Mouse (Mus musculus): ENCODE results near the gene Aspa. TPM values are rescaled to one million over a fixed set of nuclear protein-coding genes. Genes with fewer than 3 reads are reported as not detected.
A peak's percentile ranks its signal among the peaks of the same experiment; 100 is the strongest.
"Not testable (repeated sequence)": the region's sequence is repeated elsewhere in the genome, so short reads cannot be mapped to it uniquely, and the experiment has no call there.

Gene Aspa
- polyA plus RNA-seq, 1 experiment from 2014 or later, result 0.50 TPM

- WGBS, result 65% methylated on average over 9 of the region's 9 CpGs
- DNase-seq (peak; percentile 11), ATAC-seq (ENCODE audit: insufficient read depth) (no peak)
- H3K4me3 ChIP-seq (ENCODE audit: low read depth, low read length), result no peak overlapping the region
- no peak overlapping the region for H3K9ac ChIP-seq
- H3K36me3 ChIP-seq (ENCODE audit: insufficient read depth), result no peaks in the 10 kb centered on the region
- no peak overlapping the region for H3K27ac ChIP-seq (ENCODE audit: low read depth)
- H3K9me3 ChIP-seq (ENCODE audit: low read depth, low read length), result no peaks in the 10 kb centered on the region
- no peak overlapping the region for H3K4me2 ChIP-seq
- H3K4me1 ChIP-seq (ENCODE audit: insufficient read depth), result no peaks in the 10 kb centered on the region
- no peaks in the 10 kb centered on the region for H3K27me3 ChIP-seq (ENCODE audit: insufficient read depth, low read length)
- TF ChIP-seq CTCF (IDR thresholded peaks at IDR 0.05; ENCODE audit: low read depth), result no peak
Observed at GRCm38 (mm10) chr11:73323906-73324830, 5.2 kb downstream of the Aspa start.

- H3K9me3 ChIP-seq (ENCODE audit: low read depth, low read length); DNase-seq: not testable (repeated sequence)
Observed at GRCm38 (mm10) chr11:73321064-73321463, 8.3 kb downstream of the Aspa start.

GRCm38 (mm10) chr11:73318581-73318980 lies 10.8 kb downstream of the Aspa start:
- ATAC-seq (ENCODE audit: insufficient read depth); H3K4me1 ChIP-seq (ENCODE audit: insufficient read depth); DNase-seq; H3K4me3 ChIP-seq (ENCODE audit: low read depth, low read length); H3K9ac ChIP-seq; H3K9me3 ChIP-seq (ENCODE audit: low read depth, low read length); H3K27ac ChIP-seq (ENCODE audit: low read depth); H3K36me3 ChIP-seq (ENCODE audit: insufficient read depth); H3K27me3 ChIP-seq (ENCODE audit: insufficient read depth, low read length); H3K4me2 ChIP-seq: not testable (repeated sequence)
- WGBS, result 67% methylated on average over 2 of the region's 2 CpGs

More at GRCm38 (mm10) chr11:73321064-73321463, 8.3 kb downstream of the Aspa start:
- 87% methylated on average over 13 of the region's 13 CpGs for WGBS
- H3K4me1 ChIP-seq (ENCODE audit: insufficient read depth); H3K36me3 ChIP-seq (ENCODE audit: insufficient read depth); H3K27ac ChIP-seq (ENCODE audit: low read depth); H3K4me2 ChIP-seq; H3K27me3 ChIP-seq (ENCODE audit: insufficient read depth, low read length); H3K4me3 ChIP-seq (ENCODE audit: low read depth, low read length); ATAC-seq (ENCODE audit: insufficient read depth); H3K9ac ChIP-seq: not testable (repeated sequence)

GRCm38 (mm10) chr11:73315961-73316360 lies 13.4 kb downstream of the Aspa start:
- Histone ChIP-seq H3K9ac (no peak overlapping the region), H3K4me2 (no peak overlapping the region), H3K9me3 (ENCODE audit: low read depth, low read length) (no peaks in the 10 kb centered on the region), H3K4me3 (ENCODE audit: low read depth, low read length) (no peak overlapping the region), H3K4me1 (ENCODE audit: insufficient read depth) (no peaks in the 10 kb centered on the region), H3K27ac (ENCODE audit: low read depth) (no peak overlapping the region), H3K36me3 (ENCODE audit: insufficient read depth) (no peaks in the 10 kb centered on the region), H3K27me3 (ENCODE audit: insufficient read depth, low read length) (no peaks in the 10 kb centered on the region)
- DNase-seq, result no peak
- TF ChIP-seq CTCF (IDR thresholded peaks at IDR 0.05; ENCODE audit: low read depth), result no peak
- WGBS, result 38% methylated on average over 3 of the region's 3 CpGs
- ATAC-seq (ENCODE audit: insufficient read depth), result no peak

- no peak overlapping the region for H3K4me3 ChIP-seq (ENCODE audit: low read depth, low read length)
- DNase-seq, result no peak
- H3K9ac ChIP-seq, result no peak overlapping the region
- no peak overlapping the region for H3K4me2 ChIP-seq
- no peaks in the 10 kb centered on the region for H3K4me1 ChIP-seq (ENCODE audit: insufficient read depth)
- no peaks in the 10 kb centered on the region for H3K36me3 ChIP-seq (ENCODE audit: insufficient read depth)
- TF ChIP-seq CTCF (IDR thresholded peaks at IDR 0.05; ENCODE audit: low read depth), result no peak
- no peak for ATAC-seq (ENCODE audit: insufficient read depth)
- H3K27ac ChIP-seq (ENCODE audit: low read depth), result no peak overlapping the region
- H3K27me3 ChIP-seq (ENCODE audit: insufficient read depth, low read length), result no peaks in the 10 kb centered on the region
- H3K9me3 ChIP-seq (ENCODE audit: low read depth, low read length), result no peaks in the 10 kb centered on the region
- WGBS, result 54% methylated on average over 2 of the region's 2 CpGs
Observed at GRCm38 (mm10) chr11:73303123-73303522, 26.3 kb downstream of the Aspa start.

GRCm38 (mm10) chr11:73289621-73290020 lies 39.8 kb downstream of the Aspa start:
- no peak overlapping the region for H3K4me3 ChIP-seq (ENCODE audit: low read depth, low read length)
- H3K27ac ChIP-seq (ENCODE audit: low read depth), result no peak overlapping the region
- H3K4me1 ChIP-seq (ENCODE audit: insufficient read depth), result no peaks in the 10 kb centered on the region
- DNase-seq (no peak), ATAC-seq (ENCODE audit: insufficient read depth) (no peak; the same call in 1 of the 2 replicates)
- no peaks in the 10 kb centered on the region for H3K36me3 ChIP-seq (ENCODE audit: insufficient read depth)
- no peak overlapping the region for H3K4me2 ChIP-seq
- TF ChIP-seq CTCF (IDR thresholded peaks at IDR 0.05; ENCODE audit: low read depth), result no peak
- H3K27me3 ChIP-seq (ENCODE audit: insufficient read depth, low read length), result no peaks in the 10 kb centered on the region
- 35% methylated on average over 1 of the region's 1 CpGs for WGBS
- H3K9me3 ChIP-seq (ENCODE audit: low read depth, low read length), result no peaks in the 10 kb centered on the region
- H3K9ac ChIP-seq, result no peak overlapping the region

GRCm38 (mm10) chr11:73284351-73284750 lies 45.0 kb downstream of the Aspa start:
- Histone ChIP-seq H3K27ac (ENCODE audit: low read depth) (peak overlapping the region; percentile 58; the same call in 1 of the 2 replicates), H3K4me2 (no peak overlapping the region), H3K27me3 (ENCODE audit: insufficient read depth, low read length) (no peaks in the 10 kb centered on the region), H3K4me1 (ENCODE audit: insufficient read depth) (peaks cover 3% of the 10 kb centered on the region), H3K9me3 (ENCODE audit: low read depth, low read length) (no peaks in the 10 kb centered on the region), H3K9ac (no peak overlapping the region), H3K4me3 (ENCODE audit: low read depth, low read length) (no peak overlapping the region), H3K36me3 (ENCODE audit: insufficient read depth) (no peaks in the 10 kb centered on the region)
- no peak for TF ChIP-seq CTCF (IDR thresholded peaks at IDR 0.05; ENCODE audit: low read depth)
- ATAC-seq (ENCODE audit: insufficient read depth) (no peak), DNase-seq (peak; percentile 24)

Measured in lung, embryonic 14.5 days (tissue).